Mouse (Mus musculus) erythroblast, adult 5-6 weeks (primary cell): ENCODE results near the gene Usp3. TPM values are rescaled to one million over a fixed set of nuclear protein-coding genes. Genes with fewer than 3 reads are reported as not detected.

Source experiments
- ATAC-seq: replicated peaks from 2 replicates; pipeline ENCODE4 v1.8.0; 2016; ENCODE audit warnings: moderate number of reproducible peaks, mild to moderate bottlenecking, moderate TSS enrichment, inconsistent platforms; ENCODE audit not compliant: poor library complexity, low FRiP score, severe bottlenecking
- total RNA-seq, 2 experiments: library from RNA; stranded (forward) in 1 of 2; stranded (reverse) in 1 of 2; fragments of 150-400 nt in 1 of 2; fragments of 200-764, 138-1000 nt in 1 of 2; gene quantifications; 2 replicates each; pipeline versions ENCODE4 v1.2.3 to v1.2.4; 2015 to 2017; ENCODE audit warnings: low replicate concordance in 2 of 2

Usp3 gene
- total RNA-seq, 2 experiments from 2014 or later = 24.6 to 29.6 TPM

- peak; percentile 91 for ATAC-seq
Measured at GRCm38 (mm10) chr9:66575878-66576238, 17.1 kb downstream of the Usp3 start.

GRCm38 (mm10) chr9:66575041-66575877 is 17.7 kb downstream of the Usp3 start:
- peak; percentile 58 for ATAC-seq

GRCm38 (mm10) chr9:66571986-66572700 is 20.8 kb downstream of the Usp3 start:
- ATAC-seq = no peak

GRCm38 (mm10) chr9:66562215-66562614 is 30.7 kb downstream of the Usp3 start:
- no peak for ATAC-seq

GRCm38 (mm10) chr9:66561496-66561895 is 31.4 kb downstream of the Usp3 start:
- no peak for ATAC-seq

- no peak for ATAC-seq
Measured at GRCm38 (mm10) chr9:66560728-66561127, 32.2 kb downstream of the Usp3 start.

GRCm38 (mm10) chr9:66560295-66560694 is 32.6 kb downstream of the Usp3 start:
- no peak for ATAC-seq

GRCm38 (mm10) chr9:66558971-66559370 is 34.0 kb downstream of the Usp3 start:
- ATAC-seq = no peak

- no peak for ATAC-seq
Measured at GRCm38 (mm10) chr9:66542785-66543184, 50.2 kb downstream of the Usp3 start.

GRCm38 (mm10) chr9:66521595-66521994 is 71.3 kb downstream of the Usp3 start:
- no peak for ATAC-seq

- ATAC-seq = no peak
Measured at GRCm38 (mm10) chr9:66520299-66520698, 72.6 kb downstream of the Usp3 start.

- ATAC-seq = no peak
Measured at GRCm38 (mm10) chr9:66518901-66519300, 74.0 kb downstream of the Usp3 start.

GRCm38 (mm10) chr9:66518251-66518650 is 74.7 kb downstream of the Usp3 start:
- ATAC-seq = no peak

GRCm38 (mm10) chr9:66517746-66518145 is 75.2 kb downstream of the Usp3 start:
- no peak for ATAC-seq

GRCm38 (mm10) chr9:66516296-66516940 is 76.5 kb downstream of the Usp3 start:
- ATAC-seq = no peak

- ATAC-seq = no peak
Measured at GRCm38 (mm10) chr9:66515680-66516210, 77.2 kb downstream of the Usp3 start.

- no peak for ATAC-seq
Measured at GRCm38 (mm10) chr9:66515115-66515514, 77.8 kb downstream of the Usp3 start.

GRCm38 (mm10) chr9:66514256-66514770 is 78.6 kb downstream of the Usp3 start, which contains the start of gene Fbxl22:
Fbxl22 (minus strand) TSS chr9:66514593.
- ATAC-seq = no peak

- no peak for ATAC-seq
Measured at GRCm38 (mm10) chr9:66513661-66514255, 79.2 kb downstream of the Usp3 start.

GRCm38 (mm10) chr9:66513150-66513549 is 79.8 kb downstream of the Usp3 start:
- ATAC-seq = no peak
